Mouse (Mus musculus) liver, postnatal 0 days (tissue): ENCODE data around the gene Cd276.

Source experiments
- CTCF ChIP-seq: sonication (generic); IDR thresholded peaks from 2 replicates; pipeline ENCODE4 v1.5.1; 2016; ENCODE audit warnings: antibody characterized with exemption, low read depth
- EP300 ChIP-seq: IDR thresholded peaks from 2 replicates; pipeline ENCODE4 v1.6.1; 2016; ENCODE audit warnings: antibody characterized with exemption, low read depth, mild to moderate bottlenecking

DNA sequence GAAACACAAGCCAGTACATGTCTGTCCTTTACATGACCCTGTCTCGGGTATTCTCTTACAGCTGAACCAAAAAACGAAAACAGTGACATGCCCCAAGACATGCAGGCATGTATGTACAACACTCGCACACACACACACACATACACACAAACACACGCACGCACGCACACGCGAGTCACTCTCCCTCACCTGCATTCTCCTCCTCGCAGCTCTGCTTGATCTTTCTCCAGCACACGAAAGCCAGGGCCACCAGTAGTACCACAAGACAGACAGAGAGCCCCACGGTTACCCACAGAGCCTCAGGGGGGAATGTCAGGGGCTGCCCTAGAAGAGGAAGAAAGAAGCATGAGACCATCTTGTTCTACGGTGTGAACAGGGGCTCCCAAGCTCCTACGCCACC lies 24.8 kb downstream of the Cd276 start:
- TF ChIP-seq EP300, result no peak
- TF ChIP-seq CTCF, result no peak
